Mouse (Mus musculus): ENCODE results near the gene Arhgef15. TPM values are rescaled to one million over a fixed set of nuclear protein-coding genes. Genes with fewer than 3 reads are reported as not detected.
A peak's percentile ranks its signal among the peaks of the same experiment; 100 is the strongest.
"Not testable (repeated sequence)": the region's sequence is repeated elsewhere in the genome, so short reads cannot be mapped to it uniquely, and the experiment has no call there.

Gene Arhgef15
- polyA plus RNA-seq, 1 experiment from 2014 or later: 12.1 TPM

- no peak for ATAC-seq
- H3K4me3 ChIP-seq (replicated peaks): no peak overlapping the region
- no peak overlapping the region for H3K9ac ChIP-seq (replicated peaks)
- peaks cover 20% of the 10 kb centered on the region for H3K4me1 ChIP-seq (replicated peaks)
- H3K36me3 ChIP-seq: no peaks in the 10 kb centered on the region
- no peak overlapping the region for H3K27ac ChIP-seq
- H3K9me3 ChIP-seq: no peaks in the 10 kb centered on the region
- H3K4me2 ChIP-seq (replicated peaks): no peak overlapping the region
- WGBS: 91% methylated on average over 8 of the region's 8 CpGs
- 0 out of 2 replicates have a peak, but pooled peaks cover 14% of the 10 kb centered on the region for H3K27me3 ChIP-seq
These were observed 14.5 kb downstream of the Arhgef15 start for GRCm38 (mm10) chr11:68942731-68943130.

DNA sequence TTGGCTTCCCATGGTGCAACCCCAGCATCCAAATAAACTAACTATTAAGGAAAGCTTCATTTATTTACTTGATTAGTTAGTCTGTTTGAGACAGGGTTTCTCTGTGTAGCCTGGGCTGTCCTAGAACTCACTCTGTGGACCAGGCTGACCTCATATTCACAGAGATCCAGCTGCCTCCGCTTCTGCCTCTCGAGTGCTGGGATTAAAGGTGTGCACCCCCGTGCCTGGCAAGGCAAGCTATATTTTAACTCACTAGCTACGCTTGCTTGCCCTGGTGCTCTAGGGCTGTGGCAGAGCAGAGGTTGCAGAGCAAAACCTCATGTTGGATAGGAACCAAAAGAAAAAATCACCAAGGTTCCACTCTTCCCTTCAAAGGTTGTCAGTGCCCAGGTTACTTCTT lies 16.8 kb downstream of the Arhgef15 start:
- no peaks in the 10 kb centered on the region for H3K27me3 ChIP-seq
- H3K9ac ChIP-seq (replicated peaks): peak overlapping the region; percentile 68
- H3K27ac ChIP-seq: no peak overlapping the region
- no peaks in the 10 kb centered on the region for H3K9me3 ChIP-seq
- no peaks in the 10 kb centered on the region for H3K36me3 ChIP-seq
- H3K4me2 ChIP-seq (replicated peaks): peak overlapping the region; percentile 64
- WGBS: 61% methylated on average over 4 of the region's 4 CpGs
- peak overlapping the region; percentile 50 for H3K4me3 ChIP-seq (replicated peaks)
- no peak for ATAC-seq
- peaks cover 12% of the 10 kb centered on the region for H3K4me1 ChIP-seq (replicated peaks)

DNA sequence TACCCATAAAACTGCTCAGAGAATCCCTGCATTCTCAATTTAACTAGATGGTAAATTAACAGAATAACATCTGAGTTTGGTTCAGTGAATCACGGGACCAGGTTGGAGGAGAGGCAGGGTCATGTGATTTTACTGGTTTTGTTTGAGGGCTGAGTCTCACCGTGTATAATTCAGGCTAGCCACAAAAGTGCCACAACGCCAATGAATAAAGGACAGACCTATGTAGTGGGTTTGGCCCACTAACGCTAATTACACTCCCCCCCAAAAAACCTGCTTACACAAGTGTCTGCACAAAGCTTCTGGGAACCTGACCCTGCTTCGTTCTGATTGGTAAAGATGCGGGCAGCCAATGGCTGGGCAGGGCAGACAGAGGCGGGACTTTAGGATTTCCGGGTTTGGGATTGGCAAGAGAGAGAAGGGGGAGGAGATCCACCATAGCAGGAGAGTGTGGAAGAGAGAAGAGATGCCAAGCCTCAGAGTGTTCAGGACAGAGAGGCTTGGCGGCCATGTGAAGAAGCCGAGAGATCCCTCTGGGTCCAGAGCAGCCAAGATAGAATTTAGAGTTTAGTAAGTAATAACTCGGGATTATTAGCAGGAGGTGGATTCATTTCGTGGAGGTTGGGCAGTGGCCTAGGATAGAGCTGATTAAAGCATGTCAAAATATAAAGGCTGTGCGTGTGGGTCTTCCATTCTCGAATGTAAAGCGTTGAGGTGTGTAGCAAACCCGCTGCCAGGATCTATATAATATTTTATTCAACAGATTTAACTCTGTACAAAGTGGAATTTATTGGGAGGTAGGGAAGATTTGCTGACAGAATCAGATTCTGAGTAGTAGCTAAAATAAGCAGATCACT lies 17.6 kb downstream of the Arhgef15 start:
- Histone ChIP-seq H3K27ac (peak overlapping the region; percentile 79), H3K4me3 (replicated peaks) (peak overlapping the region; percentile 50), H3K9me3 (no peaks in the 10 kb centered on the region), H3K4me2 (replicated peaks) (peak overlapping the region; percentile 64), H3K9ac (replicated peaks) (peak overlapping the region; percentile 68), H3K36me3 (no peaks in the 10 kb centered on the region), H3K4me1 (replicated peaks) (peaks cover 12% of the 10 kb centered on the region), H3K27me3 (no peaks in the 10 kb centered on the region)
- peak; percentile 100 for ATAC-seq
- 3% methylated on average over 16 of the region's 16 CpGs for WGBS

GRCm38 (mm10) chr11:68936951-68937350 lies 20.3 kb downstream of the Arhgef15 start:
- H3K27me3 ChIP-seq; ATAC-seq; H3K4me2 ChIP-seq (replicated peaks); H3K4me3 ChIP-seq (replicated peaks); H3K36me3 ChIP-seq; H3K9me3 ChIP-seq; H3K27ac ChIP-seq; H3K9ac ChIP-seq (replicated peaks): not testable (repeated sequence)
- 90% methylated on average over 4 of the region's 4 CpGs for WGBS
- peaks cover 15% of the 10 kb centered on the region for H3K4me1 ChIP-seq (replicated peaks)

DNA sequence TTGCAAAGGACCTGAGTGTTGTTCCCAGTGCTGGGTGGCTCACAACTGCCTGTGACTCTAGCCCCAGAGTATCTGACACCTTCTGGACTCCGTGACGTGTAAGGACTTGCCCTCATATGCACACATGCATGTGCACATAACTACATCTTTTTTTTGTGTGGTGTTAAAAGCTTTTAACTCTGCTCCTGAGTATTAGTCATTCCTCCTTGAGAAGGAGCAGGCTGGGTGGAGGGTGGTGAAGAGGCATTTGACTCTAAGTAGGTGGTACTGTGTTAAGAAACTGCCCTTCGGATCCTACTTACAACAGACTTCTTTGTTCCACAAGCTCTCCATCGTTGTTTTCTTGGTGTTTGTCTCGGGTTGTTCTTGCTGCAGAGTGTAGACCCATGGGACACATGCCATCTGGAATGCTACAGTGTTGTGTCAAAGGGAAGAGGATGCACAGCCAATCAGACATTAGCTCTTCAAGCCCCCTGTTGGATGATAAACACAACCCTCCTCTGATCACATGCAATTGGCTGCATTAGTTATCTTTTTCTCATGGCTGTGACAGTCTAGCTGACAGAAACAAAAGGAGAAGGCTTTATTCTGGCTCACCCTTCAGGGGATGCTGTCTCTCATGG lies 23.3 kb downstream of the Arhgef15 start:
- H3K4me1 ChIP-seq (replicated peaks): peaks cover 4% of the 10 kb centered on the region
- no peak overlapping the region for H3K4me2 ChIP-seq (replicated peaks)
- peak overlapping the region; percentile 41; the same call in 1 of the 2 replicates for H3K27ac ChIP-seq
- H3K27me3 ChIP-seq: no peaks in the 10 kb centered on the region
- WGBS: 75% methylated on average over 5 of the region's 5 CpGs
- peak; percentile 58; the same call in 1 of the 2 replicates for ATAC-seq
- no peaks in the 10 kb centered on the region for H3K36me3 ChIP-seq
- no peaks in the 10 kb centered on the region for H3K9me3 ChIP-seq
- H3K9ac ChIP-seq (replicated peaks): no peak overlapping the region
- no peak overlapping the region for H3K4me3 ChIP-seq (replicated peaks)

GRCm38 (mm10) chr11:68929947-68930346 lies 27.3 kb downstream of the Arhgef15 start:
- 89% methylated on average over 6 of the region's 6 CpGs for WGBS
- H3K9me3 ChIP-seq: no peaks in the 10 kb centered on the region
- no peak for ATAC-seq
- no peaks in the 10 kb centered on the region for H3K27me3 ChIP-seq
- no peak overlapping the region for H3K27ac ChIP-seq
- no peaks in the 10 kb centered on the region for H3K36me3 ChIP-seq
- peaks cover 3% of the 10 kb centered on the region for H3K4me1 ChIP-seq (replicated peaks)
- H3K4me3 ChIP-seq (replicated peaks): no peak overlapping the region
- H3K9ac ChIP-seq (replicated peaks): no peak overlapping the region
- no peak overlapping the region for H3K4me2 ChIP-seq (replicated peaks)

DNA sequence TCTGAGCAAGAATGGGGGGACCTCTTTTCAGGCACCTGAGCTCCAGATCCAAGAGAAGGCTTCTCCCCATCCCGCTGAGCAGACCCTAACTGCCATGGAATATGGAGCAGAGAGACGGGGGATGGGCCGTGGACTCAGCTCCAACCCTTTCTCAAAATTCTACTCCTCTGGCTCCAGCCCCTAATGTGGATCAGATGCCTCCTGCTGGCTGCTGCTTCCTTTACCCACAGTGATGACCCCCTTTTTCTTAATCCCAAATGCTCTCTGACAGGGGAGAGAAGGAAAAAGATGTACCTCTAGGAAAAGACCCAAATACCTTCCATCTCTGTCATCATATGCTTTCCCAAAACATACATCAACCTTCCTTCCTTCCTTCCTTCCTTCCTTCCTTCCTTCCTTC lies 30.3 kb downstream of the Arhgef15 start, which contains the start of gene Odf4:
Gene Odf4, minus strand, starts transcription at position 101 of the 400 bp plus-strand sequence.
- Histone ChIP-seq H3K4me2 (replicated peaks) (no peak within 1 kb of the TSS), H3K27me3 (no peaks in the 10 kb centered on the region), H3K27ac (no peak within 1 kb of the TSS), H3K4me3 (replicated peaks) (no peak within 1 kb of the TSS), H3K9ac (replicated peaks) (no peak within 1 kb of the TSS), H3K36me3 (no peaks in the 10 kb centered on the region), H3K4me1 (replicated peaks) (0 out of 2 replicates have a peak, but pooled peaks cover 3% of the 10 kb centered on the region), H3K9me3 (no peaks in the 10 kb centered on the region)
- WGBS: 77% methylated on average over 3 of the region's 3 CpGs
- no peak for ATAC-seq

DNA sequence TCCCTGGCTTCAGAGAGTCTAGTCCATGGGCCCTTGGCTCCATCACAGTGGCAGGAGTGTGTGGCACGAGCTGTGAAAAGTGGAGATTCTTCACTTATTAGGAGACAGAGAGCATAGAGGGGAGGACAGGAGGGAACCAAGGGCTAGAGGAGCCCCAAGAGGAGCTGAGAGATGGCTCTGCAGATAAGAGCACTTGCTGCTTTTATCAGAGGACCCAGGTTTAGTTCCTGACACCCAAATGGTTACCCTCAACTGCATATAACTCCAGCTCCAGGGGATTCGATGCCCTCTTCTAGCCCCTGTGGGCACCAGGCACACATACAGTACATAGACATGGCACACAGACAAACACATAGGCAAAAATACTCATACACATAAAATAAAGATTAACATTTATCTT lies 32.5 kb downstream of the Arhgef15 start:
- WGBS: 89% methylated on average over 2 of the region's 2 CpGs
- Histone ChIP-seq H3K9ac (replicated peaks) (no peak overlapping the region), H3K9me3 (no peaks in the 10 kb centered on the region), H3K4me2 (replicated peaks) (no peak overlapping the region), H3K36me3 (no peaks in the 10 kb centered on the region), H3K27me3 (no peaks in the 10 kb centered on the region), H3K4me1 (replicated peaks) (0 out of 2 replicates have a peak, but pooled peaks cover 3% of the 10 kb centered on the region), H3K27ac (no peak overlapping the region), H3K4me3 (replicated peaks) (no peak overlapping the region)
- ATAC-seq: no peak

GRCm38 (mm10) chr11:68923191-68923590 lies 34.1 kb downstream of the Arhgef15 start:
- H3K36me3 ChIP-seq: no peaks in the 10 kb centered on the region
- H3K4me1 ChIP-seq (replicated peaks): 0 out of 2 replicates have a peak, but pooled peaks cover 3% of the 10 kb centered on the region
- no peaks in the 10 kb centered on the region for H3K27me3 ChIP-seq
- H3K9me3 ChIP-seq: no peaks in the 10 kb centered on the region
- no peak overlapping the region for H3K4me2 ChIP-seq (replicated peaks)
- no peak overlapping the region for H3K9ac ChIP-seq (replicated peaks)
- H3K27ac ChIP-seq: no peak overlapping the region
- H3K4me3 ChIP-seq (replicated peaks): no peak overlapping the region
- 57% methylated on average over 3 of the region's 3 CpGs for WGBS
- ATAC-seq: no peak

- ATAC-seq: no peak
- Histone ChIP-seq H3K27ac (no peak overlapping the region), H3K9ac (replicated peaks) (no peak overlapping the region), H3K9me3 (no peaks in the 10 kb centered on the region), H3K27me3 (no peaks in the 10 kb centered on the region), H3K36me3 (no peaks in the 10 kb centered on the region), H3K4me3 (replicated peaks) (no peak overlapping the region), H3K4me2 (replicated peaks) (no peak overlapping the region), H3K4me1 (replicated peaks) (no peaks in the 10 kb centered on the region)
- 96% methylated on average over 4 of the region's 4 CpGs for WGBS
These were observed 42.7 kb downstream of the Arhgef15 start for GRCm38 (mm10) chr11:68914566-68914965.

DNA sequence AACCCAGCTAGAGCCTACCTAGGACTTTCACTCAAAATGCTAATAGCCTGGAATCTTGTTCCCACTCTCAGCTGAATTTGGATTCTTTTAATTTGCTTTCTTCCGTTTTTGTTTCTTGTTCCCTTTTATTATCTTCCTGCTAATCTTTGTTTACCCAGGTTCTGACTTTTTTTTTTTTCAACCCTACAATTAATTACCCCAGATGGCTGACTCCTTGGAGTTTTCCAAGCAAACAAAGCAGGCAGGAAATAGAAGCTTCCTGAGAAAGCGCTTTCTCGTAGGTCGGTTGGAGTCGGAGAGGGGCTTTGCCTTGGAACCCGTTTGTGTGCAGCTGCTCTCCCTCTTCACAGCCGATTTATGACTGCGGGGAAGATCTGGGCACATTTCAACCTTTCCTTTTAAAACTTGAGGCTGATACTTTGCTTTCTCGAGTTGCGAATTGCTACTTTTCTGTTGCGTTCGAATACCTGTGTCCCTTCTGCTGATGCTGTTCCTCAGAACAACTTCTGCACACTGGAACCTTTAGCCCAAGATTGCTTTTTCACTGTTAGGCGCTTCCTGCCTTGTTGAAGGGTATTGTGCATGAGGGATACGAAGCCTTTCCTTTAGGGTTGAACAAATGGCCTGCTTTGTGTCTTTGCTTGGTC lies 45.6 kb downstream of the Arhgef15 start:
- H3K27me3 ChIP-seq: no peaks in the 10 kb centered on the region
- H3K9ac ChIP-seq (replicated peaks): no peak overlapping the region
- H3K4me3 ChIP-seq (replicated peaks): no peak overlapping the region
- 74% methylated on average over 14 of the region's 14 CpGs for WGBS
- no peaks in the 10 kb centered on the region for H3K4me1 ChIP-seq (replicated peaks)
- H3K27ac ChIP-seq: no peak overlapping the region
- no peak for ATAC-seq
- H3K4me2 ChIP-seq (replicated peaks): no peak overlapping the region
- H3K9me3 ChIP-seq: no peaks in the 10 kb centered on the region
- peaks cover 9% of the 10 kb centered on the region for H3K36me3 ChIP-seq
